Mouse (Mus musculus) neural tube, embryonic 15.5 days (tissue): Measurements from ENCODE around the gene Snd1. TPM values are rescaled to one million over a fixed set of nuclear protein-coding genes. Genes with fewer than 3 reads are reported as not detected.

Experiments
- ATAC-seq: fragments of 200-750 bp; cut with Nextera tagmentation; 2 replicates; pipeline ENCODE4 v1.8.0; 2017; ENCODE audit warnings: mild to moderate bottlenecking, moderate TSS enrichment, moderate library complexity; ENCODE audit not compliant: low FRiP score
- H3K27ac ChIP-seq: fragments of 300-500 bp; sonication (generic); replicated peaks from 2 replicates; pipeline ENCODE4 v1.5.1; 2015; ENCODE audit warnings: mild to moderate bottlenecking, inconsistent platforms
- H3K27me3 ChIP-seq: fragments of 300-500 bp; sonication (generic); replicated peaks from 2 replicates; pipeline ENCODE4 v1.6.1; 2015; ENCODE audit warnings: inconsistent platforms
- H3K36me3 ChIP-seq: fragments of 300-500 bp; sonication (generic); 2 replicates; pipeline ENCODE4 v1.6.1; 2015; ENCODE audit warnings: inconsistent platforms
- H3K4me1 ChIP-seq: fragments of 300-500 bp; sonication (generic); 2 replicates; pipeline ENCODE4 v1.6.1; 2015; ENCODE audit warnings: inconsistent platforms
- H3K4me2 ChIP-seq: fragments of 300-500 bp; sonication (generic); 2 replicates; pipeline ENCODE4 v1.6.1; 2015; ENCODE audit warnings: inconsistent platforms, mild to moderate bottlenecking, moderate library complexity
- H3K4me3 ChIP-seq: fragments of 300-500 bp; sonication (generic); replicated peaks from 2 replicates; pipeline ENCODE4 v1.5.1; 2015; ENCODE audit warnings: mild to moderate bottlenecking, inconsistent platforms
- H3K9ac ChIP-seq: fragments of 300-500 bp; sonication (generic); replicated peaks from 2 replicates; pipeline ENCODE4 v1.6.1; 2015; ENCODE audit warnings: mild to moderate bottlenecking, inconsistent platforms
- H3K9me3 ChIP-seq: fragments of 300-500 bp; sonication (generic); replicated peaks from 2 replicates; pipeline ENCODE4 v1.6.1; 2016; ENCODE audit warnings: inconsistent platforms
- WGBS: fragments of 180-500 bp; shearing (Covaris S2); methylation state at CpG from one replicate; pipeline ENCODE4 v1.1.7; 2015; ENCODE audit warnings: mixed read lengths; 5-methylcytosine and 5-hydroxymethylcytosine counted together
- polyA plus RNA-seq: library from polyadenylated mRNA; unstranded; fragments of >200 nt; fragmentation: Nextera tagmentation; extraction: Ambion mirVana; gene quantifications from 2 replicates; pipeline ENCODE4 v1.2.1, GENCODE M21; 2015

Gene Snd1
- polyA plus RNA-seq, 1 experiment from 2014 or later = 71.1 TPM

GRCm38 (mm10) chr6:28747025-28747424 is 272.1 kb downstream of the Snd1 start:
- no peak overlapping the region for H3K9ac ChIP-seq
- H3K27ac ChIP-seq = no peak overlapping the region
- no peaks in the 10 kb centered on the region for H3K36me3 ChIP-seq
- no peak overlapping the region for H3K4me2 ChIP-seq
- no peaks in the 10 kb centered on the region for H3K27me3 ChIP-seq
- H3K9me3 ChIP-seq = no peaks in the 10 kb centered on the region
- 85% methylated on average over 5 of the region's 5 CpGs for WGBS
- no peak for ATAC-seq
- H3K4me3 ChIP-seq = no peak overlapping the region
- H3K4me1 ChIP-seq = peaks cover 26% of the 10 kb centered on the region

GRCm38 (mm10) chr6:28747931-28748670 is 273.2 kb downstream of the Snd1 start:
- Histone ChIP-seq H3K27me3 (no peaks in the 10 kb centered on the region), H3K36me3 (no peaks in the 10 kb centered on the region), H3K4me2 (no peak overlapping the region), H3K9ac (no peak overlapping the region), H3K27ac (peak overlapping the region; percentile 38; the same call in 1 of the 2 replicates), H3K4me3 (no peak overlapping the region), H3K4me1 (peaks cover 27% of the 10 kb centered on the region), H3K9me3 (no peaks in the 10 kb centered on the region)
- WGBS = 65% methylated on average over 14 of the region's 14 CpGs
- no peak; the same call in 1 of the 2 replicates for ATAC-seq

DNA sequence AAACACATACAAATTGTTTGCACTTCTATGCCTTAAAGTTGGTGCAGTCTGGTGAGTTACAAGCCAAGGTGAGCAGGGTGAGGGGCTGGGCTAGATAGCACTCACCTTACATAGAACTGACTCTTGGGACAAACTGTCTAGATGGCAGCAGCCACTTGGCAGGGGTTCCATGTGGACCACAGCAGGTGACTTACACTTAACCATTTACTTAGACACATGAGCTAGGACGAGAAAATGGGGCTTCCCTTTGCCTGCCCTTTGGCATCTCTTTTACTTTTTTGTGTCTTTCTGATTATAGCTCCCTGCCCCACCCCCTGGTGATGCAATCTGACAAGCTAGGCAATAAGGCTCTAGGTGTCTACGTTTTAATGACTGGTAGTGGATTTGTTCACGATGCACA is 274.3 kb downstream of the Snd1 start:
- Histone ChIP-seq H3K4me2 (no peak overlapping the region), H3K4me1 (peaks cover 18% of the 10 kb centered on the region), H3K9me3 (no peaks in the 10 kb centered on the region), H3K4me3 (no peak overlapping the region), H3K36me3 (no peaks in the 10 kb centered on the region), H3K27ac (0 out of 2 replicates have a peak overlapping the region, but pooled peaks have one; percentile 6), H3K9ac (no peak overlapping the region), H3K27me3 (no peaks in the 10 kb centered on the region)
- WGBS = 55% methylated on average over 3 of the region's 3 CpGs
- no peak for ATAC-seq

DNA sequence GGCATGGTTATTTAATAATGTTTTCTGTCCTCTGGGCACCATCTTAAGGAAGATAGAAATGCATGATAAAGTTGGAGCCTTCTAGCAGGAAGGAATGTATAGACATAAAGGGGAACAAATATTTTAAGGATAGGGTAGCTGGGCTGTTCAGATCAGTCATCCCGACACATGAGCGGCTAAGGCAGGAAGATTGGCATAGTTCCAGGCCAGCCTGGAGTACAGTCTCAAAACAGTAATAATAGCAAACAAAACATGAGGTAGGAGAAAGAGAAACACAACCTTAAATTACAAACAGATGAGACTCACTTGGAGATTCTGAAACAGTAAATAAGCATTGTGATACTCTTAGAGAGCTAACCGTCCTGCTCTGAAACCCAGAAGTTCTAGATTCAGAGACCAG is 276.2 kb downstream of the Snd1 start:
- H3K4me1 ChIP-seq = peaks cover 24% of the 10 kb centered on the region
- H3K27me3 ChIP-seq = no peaks in the 10 kb centered on the region
- H3K4me2 ChIP-seq = no peak overlapping the region
- H3K9me3 ChIP-seq = no peaks in the 10 kb centered on the region
- H3K36me3 ChIP-seq = no peaks in the 10 kb centered on the region
- no peak for ATAC-seq
- no peak overlapping the region for H3K9ac ChIP-seq
- WGBS = 54% methylated on average over 3 of the region's 3 CpGs
- no peak overlapping the region for H3K4me3 ChIP-seq
- H3K27ac ChIP-seq = no peak overlapping the region

- H3K4me3 ChIP-seq = no peak overlapping the region
- no peaks in the 10 kb centered on the region for H3K9me3 ChIP-seq
- H3K9ac ChIP-seq = no peak overlapping the region
- H3K27ac ChIP-seq = no peak overlapping the region; the same call in 1 of the 2 replicates
- no peak for ATAC-seq
- H3K4me2 ChIP-seq = no peak overlapping the region
- H3K27me3 ChIP-seq = no peaks in the 10 kb centered on the region
- H3K36me3 ChIP-seq = no peaks in the 10 kb centered on the region
- peaks cover 34% of the 10 kb centered on the region for H3K4me1 ChIP-seq
- WGBS = 93% methylated on average over 5 of the region's 5 CpGs
Observed at GRCm38 (mm10) chr6:28753217-28753616, 278.3 kb downstream of the Snd1 start.

DNA sequence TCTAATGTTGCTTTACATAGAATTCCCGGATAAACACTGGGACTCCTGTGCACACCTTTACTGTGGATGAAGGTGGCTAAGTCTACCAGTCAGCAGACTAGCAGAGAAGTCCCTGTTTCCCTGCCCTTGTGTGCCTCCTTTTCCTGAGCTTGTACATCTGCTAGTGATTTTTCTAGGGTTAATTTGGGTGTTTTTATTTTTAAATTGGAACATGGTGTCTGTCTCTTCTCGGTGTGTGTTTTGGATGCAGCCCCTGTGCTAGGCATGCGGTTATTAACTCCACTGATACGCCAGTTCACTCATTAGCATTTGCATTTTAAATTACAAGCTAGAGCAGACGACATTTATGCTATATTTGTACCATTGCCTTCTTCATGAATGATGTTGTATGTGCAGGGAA is 278.7 kb downstream of the Snd1 start:
- Histone ChIP-seq H3K27me3 (no peaks in the 10 kb centered on the region), H3K4me1 (peaks cover 35% of the 10 kb centered on the region), H3K4me2 (no peak overlapping the region), H3K4me3 (no peak overlapping the region), H3K9me3 (no peaks in the 10 kb centered on the region), H3K9ac (no peak overlapping the region), H3K36me3 (no peaks in the 10 kb centered on the region), H3K27ac (no peak overlapping the region; the same call in 1 of the 2 replicates)
- ATAC-seq = no peak
- 51% methylated on average over 5 of the region's 5 CpGs for WGBS

DNA sequence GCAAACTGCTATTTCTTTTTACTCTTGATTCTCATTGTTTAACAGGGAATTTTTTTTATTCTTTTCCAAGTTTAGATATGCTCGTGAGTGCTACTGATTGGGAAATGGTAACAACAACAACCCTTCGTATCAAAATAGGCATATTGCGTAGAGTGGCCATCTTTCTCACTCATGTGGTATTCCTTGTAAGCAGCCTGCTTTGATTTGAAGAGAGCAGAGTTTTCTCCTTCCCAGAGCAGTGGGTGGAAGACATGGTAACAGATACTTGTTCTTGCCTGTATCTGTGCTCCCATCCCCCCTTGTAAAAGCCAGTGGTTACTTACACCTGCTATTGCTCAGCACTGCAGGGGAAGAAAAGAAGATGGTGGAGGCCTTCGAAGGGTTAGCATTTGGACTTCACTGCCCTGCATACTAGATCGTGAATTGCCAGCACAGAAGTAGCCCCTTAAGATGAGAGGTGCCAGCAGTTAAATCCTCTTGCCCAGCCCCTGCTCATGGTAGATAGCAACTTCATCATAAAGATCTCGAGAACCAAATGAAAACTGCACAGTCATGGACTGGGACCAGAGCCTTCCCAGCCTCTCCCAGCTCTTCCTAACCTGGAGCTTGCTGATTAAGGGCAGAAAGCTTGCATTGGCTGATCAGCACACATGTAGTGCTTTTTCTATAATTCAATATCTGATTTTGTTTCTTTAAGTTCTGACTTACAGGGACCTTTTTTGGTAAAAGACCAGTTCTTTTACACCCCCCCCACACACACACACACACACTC is 279.4 kb downstream of the Snd1 start:
- Histone ChIP-seq H3K27me3 (no peaks in the 10 kb centered on the region), H3K36me3 (no peaks in the 10 kb centered on the region), H3K27ac (no peak overlapping the region), H3K4me2 (no peak overlapping the region), H3K4me1 (peaks cover 29% of the 10 kb centered on the region), H3K9ac (no peak overlapping the region), H3K9me3 (no peaks in the 10 kb centered on the region), H3K4me3 (no peak overlapping the region)
- no peak for ATAC-seq
- 87% methylated on average over 6 of the region's 6 CpGs for WGBS

GRCm38 (mm10) chr6:28756306-28757018 is 281.5 kb downstream of the Snd1 start:
- Histone ChIP-seq H3K9ac (0 out of 2 replicates have a peak overlapping the region, but pooled peaks have one; percentile 11), H3K4me3 (no peak overlapping the region), H3K4me2 (peak overlapping the region; percentile 13), H3K9me3 (no peaks in the 10 kb centered on the region), H3K36me3 (no peaks in the 10 kb centered on the region), H3K4me1 (peaks cover 38% of the 10 kb centered on the region), H3K27ac (peak overlapping the region; percentile 75), H3K27me3 (no peaks in the 10 kb centered on the region)
- peak; percentile 79 for ATAC-seq
- 14% methylated on average over 10 of the region's 10 CpGs for WGBS

DNA sequence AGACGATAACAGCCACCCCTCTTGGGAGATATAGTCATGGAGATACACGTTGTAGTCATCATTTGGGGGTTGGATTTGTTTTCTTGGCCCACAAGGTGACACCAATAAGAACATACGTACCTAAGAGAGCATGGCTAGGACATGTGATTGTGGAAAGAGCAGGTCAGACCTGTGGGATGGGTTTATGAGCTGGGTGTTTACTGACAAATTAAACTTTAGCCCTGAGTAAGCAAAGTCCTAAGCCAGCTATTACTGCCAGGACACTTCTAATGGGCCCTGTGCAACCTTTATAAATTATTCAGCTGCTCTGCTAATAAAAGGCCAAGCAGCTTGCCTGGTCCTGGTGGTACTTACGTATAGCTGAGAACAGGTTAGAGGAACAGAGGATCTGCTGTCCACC is 283.4 kb downstream of the Snd1 start:
- ATAC-seq = no peak
- 66% methylated on average over 4 of the region's 4 CpGs for WGBS
- no peaks in the 10 kb centered on the region for H3K9me3 ChIP-seq
- no peak overlapping the region for H3K4me2 ChIP-seq
- no peak overlapping the region for H3K9ac ChIP-seq
- H3K36me3 ChIP-seq = no peaks in the 10 kb centered on the region
- no peaks in the 10 kb centered on the region for H3K27me3 ChIP-seq
- no peak overlapping the region for H3K27ac ChIP-seq
- H3K4me1 ChIP-seq = peaks cover 47% of the 10 kb centered on the region
- H3K4me3 ChIP-seq = no peak overlapping the region

DNA sequence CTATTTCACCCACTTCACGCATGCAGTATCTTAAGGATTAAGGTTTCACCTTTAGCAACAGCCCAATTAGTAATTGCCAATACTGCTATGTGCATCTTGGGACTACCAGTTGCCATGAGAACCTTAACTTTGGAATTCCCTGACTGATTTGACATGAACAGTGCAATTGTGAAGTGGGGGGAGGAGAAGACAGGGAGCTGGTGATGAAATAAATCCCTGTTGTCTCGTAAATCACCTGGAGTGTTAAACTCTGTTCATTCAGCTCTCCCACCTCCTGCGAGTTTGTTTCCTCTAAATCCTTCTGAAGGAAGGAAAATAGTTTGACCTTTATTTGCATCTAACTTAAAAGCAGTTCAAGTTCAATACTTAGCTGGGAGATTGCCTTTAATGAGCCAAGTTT is 286.8 kb downstream of the Snd1 start:
- peak; percentile 30; the same call in 1 of the 2 replicates for ATAC-seq
- Histone ChIP-seq H3K27ac (no peak overlapping the region), H3K36me3 (no peaks in the 10 kb centered on the region), H3K4me1 (peaks cover 33% of the 10 kb centered on the region), H3K9ac (no peak overlapping the region), H3K27me3 (no peaks in the 10 kb centered on the region), H3K9me3 (no peaks in the 10 kb centered on the region), H3K4me2 (no peak overlapping the region), H3K4me3 (no peak overlapping the region)
- 16% methylated on average over 3 of the region's 3 CpGs for WGBS

- Histone ChIP-seq H3K27ac (no peak overlapping the region), H3K36me3 (no peaks in the 10 kb centered on the region)
- ATAC-seq = peak; percentile 22; the same call in 1 of the 2 replicates
Observed at GRCm38 (mm10) chr6:28762132-28762775, 287.3 kb downstream of the Snd1 start.

More at GRCm38 (mm10) chr6:28762132-28762775, 287.3 kb downstream of the Snd1 start:
- H3K9me3 ChIP-seq = no peaks in the 10 kb centered on the region
- no peak overlapping the region for H3K9ac ChIP-seq
- WGBS = 8% methylated on average over 5 of the region's 5 CpGs
- no peak overlapping the region for H3K4me3 ChIP-seq
- H3K4me1 ChIP-seq = peaks cover 29% of the 10 kb centered on the region
- no peaks in the 10 kb centered on the region for H3K27me3 ChIP-seq
- H3K4me2 ChIP-seq = no peak overlapping the region
